Mouse (Mus musculus): ENCODE results near the gene Rpsa.
"Not testable (repeated sequence)": the region's sequence is repeated elsewhere in the genome, so short reads cannot be mapped to it uniquely, and the experiment has no call there.

Rpsa gene

GRCm38 (mm10) chr9:120127538-120128251, at the start of gene Rpsa:
Rpsa (plus strand) TSS chr9:120127689.
- in situ Hi-C loops (cut with MseI, MboI) = no loop called here

DNA sequence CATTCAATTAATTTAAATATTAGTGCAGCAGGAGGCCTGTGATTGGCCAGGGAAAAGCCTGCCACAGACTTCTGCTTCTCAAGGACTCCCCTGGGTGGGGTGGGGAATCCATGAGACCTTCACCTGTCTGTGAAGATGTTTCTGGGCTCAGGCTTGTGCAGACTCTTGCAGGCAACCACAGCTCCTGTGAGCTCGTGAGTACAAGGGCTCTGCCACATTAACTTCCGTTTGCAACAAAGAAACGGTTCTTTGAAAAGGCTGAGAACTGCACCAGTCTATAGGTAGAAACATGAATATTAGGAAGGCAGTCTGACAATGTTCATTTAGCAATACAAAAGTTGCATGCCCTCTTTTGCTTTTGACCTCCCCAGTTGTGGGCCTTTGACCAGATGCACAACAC, 49.2 kb upstream of the Rpsa start:
- in situ Hi-C loops (cut with MseI, MboI) = loop anchor here in 1 of 2 experiments (10.0 kb wide), 1 partner anchor 123 kb away; no protein-coding TSS in a partner anchor

GRCm38 (mm10) chr9:120079901-120080300, 47.6 kb upstream of the Rpsa start:
- in situ Hi-C loops (cut with MseI, MboI) = loop anchor here in 1 of 2 experiments (10.0 kb wide), 1 partner anchor 125 kb away; no protein-coding TSS in a partner anchor

GRCm38 (mm10) chr9:120080546-120081108, 46.9 kb upstream of the Rpsa start:
- in situ Hi-C loops (cut with MseI, MboI) = no loop called here

GRCm38 (mm10) chr9:120081247-120081646, 46.2 kb upstream of the Rpsa start:
- in situ Hi-C loops (cut with MseI, MboI) = no loop called here

- in situ Hi-C loops (cut with MseI, MboI) = no loop called here
Observed at GRCm38 (mm10) chr9:120081967-120082366, 45.5 kb upstream of the Rpsa start.

GRCm38 (mm10) chr9:120082691-120083090, 44.8 kb upstream of the Rpsa start:
- in situ Hi-C loops (cut with MseI, MboI) = no loop called here

DNA sequence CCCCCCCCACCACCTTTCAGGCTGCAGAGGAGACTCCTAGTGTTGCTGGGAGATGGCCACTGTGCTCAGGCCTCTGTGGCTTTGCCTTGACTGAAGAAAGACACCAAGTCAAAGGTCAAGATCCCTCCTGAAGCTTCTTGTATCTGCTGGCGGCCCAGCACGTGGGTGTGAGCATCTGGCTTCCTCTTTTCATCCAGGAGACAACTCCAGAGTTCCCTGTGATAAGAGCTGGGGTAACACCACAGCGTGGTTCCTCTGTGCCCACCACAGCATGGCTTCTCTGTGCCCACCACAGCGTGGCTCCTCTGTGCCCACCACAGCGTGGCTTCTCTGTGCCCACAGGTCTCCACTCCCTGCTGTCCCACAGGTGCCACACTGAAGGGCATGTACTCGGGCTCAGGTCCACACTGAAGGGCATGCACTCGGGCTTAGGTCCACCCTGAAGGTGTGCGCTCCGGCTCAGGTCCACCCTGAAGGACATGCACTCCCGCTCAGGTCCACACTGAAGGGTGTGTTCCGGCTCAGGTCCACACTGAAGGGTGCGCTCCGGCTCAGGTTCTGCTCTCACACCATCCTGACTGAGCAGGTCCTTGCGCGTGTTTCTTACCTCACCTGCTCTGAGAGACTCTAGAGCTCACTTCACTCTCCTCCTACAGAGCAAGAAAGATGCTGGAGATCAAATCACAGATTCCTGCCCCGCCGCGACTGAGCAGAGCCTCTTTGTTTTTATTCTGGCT, 44.2 kb upstream of the Rpsa start:
- in situ Hi-C loops (cut with MseI, MboI) = no loop called here

- in situ Hi-C loops (cut with MseI, MboI) = no loop called here
Observed at GRCm38 (mm10) chr9:120084406-120084805, 43.1 kb upstream of the Rpsa start.

- in situ Hi-C loops (cut with MseI, MboI) = no loop called here
Observed at GRCm38 (mm10) chr9:120089125-120089524, 38.4 kb upstream of the Rpsa start.

- in situ Hi-C loops (cut with MseI, MboI) = no loop called here
Observed at GRCm38 (mm10) chr9:120091086-120091485, 36.4 kb upstream of the Rpsa start.

DNA sequence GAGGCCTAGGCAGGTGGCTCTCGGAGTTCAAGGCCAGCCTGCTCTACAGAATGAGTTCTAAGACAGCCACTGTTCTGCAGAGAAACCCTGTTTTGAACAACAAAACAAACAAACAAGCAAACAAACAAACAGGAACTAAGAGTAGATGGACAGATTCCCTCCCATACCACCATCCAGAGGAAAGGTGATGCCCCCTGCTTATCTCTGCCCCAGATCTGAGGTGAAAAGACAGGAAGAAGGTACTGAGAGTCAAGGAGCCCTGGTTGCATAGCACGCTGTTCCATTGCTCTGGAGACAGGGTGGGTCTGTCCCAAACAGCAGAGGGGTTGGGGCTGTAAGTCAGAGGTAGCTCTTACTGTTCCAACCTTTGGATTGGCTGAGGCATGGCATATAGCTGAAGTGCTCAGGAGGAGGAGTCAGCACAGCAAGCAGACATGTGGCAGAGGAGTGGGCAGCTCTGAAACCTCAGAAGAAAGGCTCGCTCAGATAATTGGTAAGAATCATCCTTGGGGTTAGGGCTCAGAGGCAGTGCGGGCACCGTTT, 35.7 kb upstream of the Rpsa start, which contains the start of gene Ccr8:
Gene Ccr8 (plus strand): TSS at position 419 of the 543 bp plus-strand sequence.
- in situ Hi-C loops (cut with MseI, MboI) = no loop called here

GRCm38 (mm10) chr9:120093701-120094100, 33.8 kb upstream of the Rpsa start:
- in situ Hi-C loops (cut with MseI, MboI) = no loop called here

DNA sequence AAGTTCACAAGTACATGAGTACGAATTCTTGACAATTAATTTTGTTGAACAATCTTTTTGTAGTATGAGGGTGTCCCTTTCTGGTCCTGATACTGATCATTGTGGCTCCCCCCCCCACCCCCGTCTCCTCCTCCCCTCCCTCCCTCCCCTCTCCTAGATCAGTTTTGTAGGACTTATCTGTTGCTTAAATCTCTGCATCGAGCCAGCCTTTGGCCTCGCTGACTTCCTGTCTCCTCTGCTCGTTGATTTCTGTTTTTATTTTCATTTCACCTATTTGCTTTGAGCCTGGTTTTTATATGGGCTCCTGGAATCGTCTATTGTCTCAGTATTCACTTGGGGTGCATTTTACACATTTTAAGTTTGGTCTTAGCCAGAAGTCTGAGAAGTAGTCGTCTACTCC, 31.6 kb upstream of the Rpsa start:
- in situ Hi-C loops (cut with MseI, MboI) = no loop called here

- in situ Hi-C loops (cut with MseI, MboI) = no loop called here
Observed at GRCm38 (mm10) chr9:120098682-120099081, 28.8 kb upstream of the Rpsa start.

DNA sequence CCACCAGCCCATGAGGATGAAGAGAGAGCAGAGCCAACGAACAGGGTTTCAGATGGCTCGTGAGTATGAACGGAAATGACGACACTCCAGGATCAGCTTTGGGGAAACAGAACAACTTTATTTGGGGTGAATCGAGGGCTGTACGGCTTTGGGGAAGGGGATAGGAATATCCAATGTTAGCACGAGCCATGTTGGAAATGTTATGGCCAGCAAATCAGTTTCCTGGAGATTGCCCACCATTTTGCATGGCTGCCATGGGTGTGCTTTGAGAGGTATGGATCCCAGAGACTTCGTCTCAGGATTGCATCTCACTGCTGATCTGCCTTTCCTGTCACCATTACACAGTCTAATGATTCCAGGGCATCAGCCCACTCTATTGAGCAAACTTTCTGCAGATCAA, 28.2 kb upstream of the Rpsa start:
- in situ Hi-C loops (cut with MseI, MboI) = no loop called here

GRCm38 (mm10) chr9:120101165-120101564, 26.3 kb upstream of the Rpsa start:
- in situ Hi-C loops (cut with MseI, MboI) = no loop called here

DNA sequence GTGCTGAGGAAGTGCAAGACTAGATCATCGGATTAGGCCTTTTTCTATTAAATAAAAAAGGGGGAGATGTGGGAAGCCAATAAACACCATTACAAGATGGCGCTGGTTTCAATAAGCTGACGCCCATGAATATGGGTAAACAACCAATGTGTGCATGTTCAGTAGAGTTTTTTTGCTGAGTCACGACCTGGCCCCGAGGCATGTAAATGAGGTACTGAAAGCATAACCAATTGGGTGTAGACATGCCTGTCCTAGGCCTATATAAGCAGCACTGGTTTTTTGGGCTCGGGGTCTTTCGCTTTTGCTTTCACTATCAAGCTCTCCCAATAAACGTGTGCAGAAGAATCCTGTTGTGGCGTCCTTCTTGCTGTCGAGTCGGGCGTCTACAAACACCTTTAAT, 18.5 kb upstream of the Rpsa start:
- in situ Hi-C loops (cut with MseI, MboI) = not testable (repeated sequence)

GRCm38 (mm10) chr9:120110211-120111018, 17.1 kb upstream of the Rpsa start, which contains the start of gene Slc25a38:
Slc25a38 (plus strand) TSS chr9:120110374.
- in situ Hi-C loops (cut with MseI, MboI) = no loop called here

GRCm38 (mm10) chr9:120111156-120111945, 16.1 kb upstream of the Rpsa start:
- in situ Hi-C loops (cut with MseI, MboI) = no loop called here

GRCm38 (mm10) chr9:120112472-120112871, 15.0 kb upstream of the Rpsa start:
- in situ Hi-C loops (cut with MseI, MboI) = no loop called here
